Mouse (Mus musculus): ENCODE data around the gene Vps50.
"Not testable (repeated sequence)": the region's sequence is repeated elsewhere in the genome, so short reads cannot be mapped to it uniquely, and the experiment has no call there.

Gene Vps50

DNA sequence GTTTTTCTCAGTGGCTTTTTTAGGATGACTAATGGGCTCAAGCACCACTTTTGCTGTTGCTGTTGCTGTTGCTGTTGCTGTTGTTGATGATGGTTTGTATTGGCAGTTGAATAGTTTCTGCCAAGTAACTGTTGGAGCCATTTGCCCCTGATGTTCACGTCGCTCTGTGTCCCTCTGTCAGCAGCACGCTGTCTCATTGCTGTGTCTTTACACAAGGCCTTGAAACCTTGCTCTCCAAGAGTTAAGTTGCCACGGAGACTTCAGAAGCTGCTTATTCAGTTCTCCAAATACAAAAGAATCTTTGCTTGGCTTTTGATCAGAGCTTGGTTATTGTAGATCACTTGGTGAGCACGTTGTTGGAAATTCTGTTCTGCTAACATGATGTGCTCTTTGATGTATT lies 33.3 kb downstream of the Vps50 start:
- in situ Hi-C loops (cut with MboI, MseI), result no loop called here

DNA sequence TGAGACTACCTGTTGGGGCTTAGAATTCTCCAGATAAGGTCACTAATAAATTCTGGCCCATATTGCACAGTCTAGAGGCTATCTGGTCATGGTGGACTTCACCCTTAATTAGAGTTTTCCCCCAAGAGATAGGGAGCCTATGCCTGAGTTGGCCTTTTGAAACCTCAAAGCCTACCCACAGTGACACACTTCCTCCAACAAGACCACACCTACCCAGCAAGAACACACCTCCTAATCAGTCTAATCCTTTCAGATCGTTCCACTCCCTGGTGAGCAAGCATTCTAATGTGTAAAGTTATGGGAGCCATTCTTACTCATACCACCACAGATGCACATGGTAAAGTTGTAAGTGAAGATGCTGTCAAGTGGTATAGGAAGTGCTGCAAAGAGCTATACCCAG lies 37.9 kb downstream of the Vps50 start:
- in situ Hi-C loops (cut with MboI, MseI), result no loop called here

DNA sequence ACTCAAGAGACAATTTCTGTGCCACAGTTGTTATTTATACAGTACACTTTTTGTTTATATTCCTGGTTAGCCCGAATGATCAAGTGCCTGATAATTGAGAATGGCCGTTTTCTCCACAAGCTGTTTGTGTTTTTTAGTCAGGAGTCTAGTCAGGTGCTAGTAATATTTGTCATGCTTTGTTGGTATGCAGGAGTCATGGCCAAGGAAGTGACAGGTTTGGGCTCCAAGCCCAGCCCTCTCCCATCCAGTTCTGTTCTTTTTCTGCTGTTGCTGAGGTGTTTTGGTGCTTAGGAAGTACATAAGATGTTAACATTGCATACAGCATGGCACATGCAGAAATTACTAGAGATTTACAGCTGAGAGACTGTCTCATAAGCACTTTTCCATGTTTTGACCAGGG lies 41.3 kb downstream of the Vps50 start:
- in situ Hi-C loops (cut with MboI, MseI), result no loop called here

DNA sequence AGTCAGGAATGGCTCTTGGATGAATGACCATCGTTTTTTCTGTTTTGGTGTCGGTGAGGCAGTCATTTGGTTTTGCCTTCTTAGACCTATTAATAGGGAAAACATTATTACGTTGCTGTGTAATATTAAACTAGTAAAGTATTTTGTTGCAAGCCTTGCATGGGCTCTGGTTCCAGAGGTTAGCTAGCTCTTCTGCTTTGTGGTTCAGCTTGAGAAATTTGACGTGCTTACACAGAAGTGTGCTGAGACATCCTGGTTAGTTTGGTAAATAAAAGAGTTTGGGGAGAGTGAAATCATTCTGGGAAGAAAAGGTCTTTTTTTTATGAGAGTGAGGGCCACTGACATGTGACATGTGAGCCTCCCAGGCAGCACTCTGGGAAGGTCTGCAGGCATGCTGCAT lies 45.7 kb downstream of the Vps50 start:
- in situ Hi-C loops (cut with MboI, MseI), result no loop called here

DNA sequence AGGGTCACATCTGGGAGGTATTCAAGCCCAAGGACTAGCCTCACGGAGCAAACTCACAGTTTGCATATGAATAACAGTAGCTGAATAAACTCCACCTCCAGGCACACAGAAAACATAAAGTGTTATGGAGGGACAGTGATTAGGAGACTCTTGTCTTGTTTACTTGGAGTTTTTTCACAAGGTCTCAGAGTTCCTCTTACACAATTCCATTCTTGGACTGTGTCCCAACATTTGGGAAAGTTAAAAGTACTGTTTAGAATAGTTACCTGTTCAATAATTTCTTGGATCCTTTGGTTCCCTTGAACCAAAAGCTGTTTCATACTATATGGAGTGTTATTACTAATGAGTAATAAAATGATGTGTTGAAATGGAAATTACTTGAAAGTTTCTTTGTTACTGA lies 46.8 kb downstream of the Vps50 start:
- in situ Hi-C loops (cut with MboI, MseI), result no loop called here

DNA sequence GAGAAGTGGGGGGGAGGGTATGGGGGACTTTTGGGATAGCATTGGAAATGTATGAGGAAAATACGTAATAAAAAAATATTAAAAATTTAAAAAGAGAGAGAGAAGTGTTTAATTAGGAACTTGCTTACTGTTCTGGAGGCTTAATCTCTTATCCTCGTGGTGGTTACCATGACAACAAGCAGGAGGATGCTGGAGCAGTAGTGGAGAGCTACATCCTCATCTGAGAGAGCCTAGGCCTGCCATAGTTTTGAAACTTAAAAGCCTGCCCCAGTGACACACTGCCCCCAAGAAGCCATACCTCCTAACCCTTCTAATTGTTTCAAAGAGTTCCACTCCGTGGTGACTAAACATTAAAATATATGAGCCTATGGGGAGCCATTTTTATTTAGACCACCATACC lies 50.8 kb downstream of the Vps50 start:
- in situ Hi-C loops (cut with MboI, MseI), result no loop called here

DNA sequence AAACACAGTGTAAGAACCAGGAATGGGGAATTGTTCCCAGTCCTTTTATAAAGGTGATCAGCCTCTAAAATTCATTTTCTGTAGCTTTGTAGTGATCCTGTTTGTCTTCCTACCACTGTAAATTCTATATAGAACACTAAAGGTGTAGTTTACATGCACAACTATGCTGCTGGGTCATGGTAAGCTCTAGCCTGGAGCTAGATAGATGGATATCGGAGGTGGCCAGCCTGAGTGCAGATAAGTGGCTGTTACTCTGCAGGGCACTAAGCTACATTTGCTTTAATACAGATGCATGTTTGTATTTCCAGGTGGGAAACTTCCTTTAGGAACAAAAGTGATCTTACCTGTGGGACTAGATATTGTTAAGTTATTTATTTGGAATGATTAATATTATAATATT lies 51.8 kb downstream of the Vps50 start:
- in situ Hi-C loops (cut with MboI, MseI), result no loop called here

DNA sequence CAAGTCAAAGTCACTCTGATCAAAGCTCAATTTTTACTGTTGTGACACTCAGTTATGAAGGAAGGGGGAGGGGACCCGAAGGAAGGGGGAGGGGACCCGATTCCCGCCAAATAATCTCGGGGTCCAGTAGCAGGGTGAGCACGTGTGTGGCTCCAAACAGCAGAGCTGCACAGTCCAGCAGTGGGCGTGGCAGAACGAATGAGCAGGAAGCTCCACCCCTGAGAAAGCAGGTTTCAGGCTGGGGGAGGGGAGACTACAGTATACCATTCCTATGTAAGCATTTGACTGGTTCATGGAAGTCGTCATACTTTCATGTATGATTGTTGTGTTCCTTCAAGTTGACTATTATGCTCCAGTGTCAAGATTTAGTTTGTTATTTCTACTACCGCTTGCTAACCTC lies 54.5 kb downstream of the Vps50 start:
- in situ Hi-C loops (cut with MboI, MseI), result not testable (repeated sequence)

DNA sequence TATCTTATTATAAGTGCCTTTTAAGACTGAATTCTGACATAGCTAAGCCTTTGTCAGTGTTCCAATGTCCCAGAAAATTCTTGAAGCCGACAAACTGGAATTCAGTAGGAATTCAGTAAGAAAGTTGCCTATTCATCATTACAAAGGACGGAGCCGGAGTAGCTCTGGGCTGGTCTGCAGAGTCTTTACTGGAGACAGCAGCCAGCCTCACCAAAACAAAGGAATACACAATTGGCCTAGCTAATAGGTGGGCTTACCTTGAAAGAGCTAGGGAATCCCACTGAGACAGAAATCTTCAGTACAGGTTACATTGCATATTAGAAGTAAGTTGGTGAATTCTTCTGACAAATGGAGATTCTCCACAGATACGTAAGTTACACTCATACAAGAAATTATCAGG lies 59.0 kb downstream of the Vps50 start:
- in situ Hi-C loops (cut with MboI, MseI), result no loop called here

DNA sequence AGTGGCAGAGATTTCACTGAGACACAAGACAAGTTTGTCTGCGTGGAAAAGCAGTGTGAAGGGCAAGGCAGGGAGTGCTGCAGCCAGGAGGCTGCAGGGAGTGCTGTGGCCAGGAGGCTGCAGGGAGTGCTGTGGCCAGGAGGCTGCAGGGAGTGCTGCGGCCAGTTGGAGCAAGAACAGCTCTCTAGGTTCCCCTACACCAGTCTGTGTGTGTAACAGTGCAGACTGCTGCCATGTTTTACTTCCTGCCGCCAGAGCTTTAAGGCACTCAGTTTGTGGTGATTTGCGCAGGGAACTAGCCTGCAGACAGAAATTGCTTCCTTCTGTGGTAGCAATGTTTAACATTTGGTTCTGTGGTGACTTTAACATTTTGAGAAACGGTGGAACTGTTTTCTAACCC lies 61.8 kb downstream of the Vps50 start:
- in situ Hi-C loops (cut with MboI, MseI), result no loop called here

DNA sequence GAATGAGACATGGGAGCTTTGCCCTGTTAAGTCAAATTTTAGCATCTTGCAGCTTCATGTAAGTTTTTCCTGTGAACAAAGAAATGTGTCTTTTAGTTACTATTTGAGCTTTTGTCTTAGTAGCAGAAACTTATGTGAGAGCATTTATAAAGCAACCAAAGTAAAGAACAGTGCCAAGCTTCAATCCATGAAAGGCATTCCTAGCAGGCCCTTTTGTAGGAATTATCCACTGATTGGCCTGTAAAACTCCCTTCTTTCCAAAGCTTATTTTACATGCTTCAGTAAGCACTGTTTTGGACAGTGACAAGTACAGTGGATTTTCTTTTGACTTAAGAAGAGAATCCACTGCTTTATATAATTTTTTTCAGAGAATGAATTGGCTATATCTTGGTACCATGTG lies 64.1 kb downstream of the Vps50 start:
- in situ Hi-C loops (cut with MboI, MseI), result no loop called here

DNA sequence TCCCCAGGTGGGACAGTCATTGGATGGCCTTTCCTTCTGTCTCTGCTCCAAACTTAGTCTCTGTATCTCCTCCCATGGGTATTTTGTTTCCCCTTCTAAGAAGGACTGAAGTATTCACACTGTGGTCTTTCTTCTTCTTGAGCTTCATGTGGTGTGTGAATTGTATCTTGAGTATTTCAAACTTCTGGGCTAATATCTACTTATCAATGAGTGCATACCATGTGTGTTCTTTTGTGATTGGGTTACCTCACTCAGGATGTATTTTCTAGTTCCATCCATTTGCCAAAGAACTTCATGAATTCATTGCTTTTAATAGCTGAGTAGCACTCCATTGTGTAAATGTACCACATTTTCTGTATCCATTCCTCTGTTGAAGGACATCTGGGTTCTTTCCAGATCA lies 65.9 kb downstream of the Vps50 start:
- in situ Hi-C loops (cut with MboI, MseI), result not testable (repeated sequence)

DNA sequence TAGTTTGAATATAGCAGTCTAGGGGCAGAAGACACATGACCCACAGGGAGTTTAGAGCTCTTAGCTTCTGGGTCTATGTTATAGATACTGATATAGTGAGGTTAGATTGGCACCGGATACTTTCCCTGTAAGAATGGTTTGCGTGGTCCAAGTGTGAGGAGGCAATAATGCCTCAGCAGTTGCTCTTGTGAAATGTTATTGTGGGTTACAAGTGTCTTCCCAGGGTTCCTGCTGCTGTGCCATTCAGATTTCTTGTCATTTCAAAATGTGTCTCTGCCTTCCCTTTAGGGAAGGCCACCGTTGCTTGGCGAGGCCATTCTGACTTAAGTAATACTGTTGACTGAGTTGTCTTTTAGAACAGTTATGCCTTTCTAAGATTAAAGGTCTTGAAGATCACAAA lies 66.8 kb downstream of the Vps50 start:
- in situ Hi-C loops (cut with MboI, MseI), result no loop called here

DNA sequence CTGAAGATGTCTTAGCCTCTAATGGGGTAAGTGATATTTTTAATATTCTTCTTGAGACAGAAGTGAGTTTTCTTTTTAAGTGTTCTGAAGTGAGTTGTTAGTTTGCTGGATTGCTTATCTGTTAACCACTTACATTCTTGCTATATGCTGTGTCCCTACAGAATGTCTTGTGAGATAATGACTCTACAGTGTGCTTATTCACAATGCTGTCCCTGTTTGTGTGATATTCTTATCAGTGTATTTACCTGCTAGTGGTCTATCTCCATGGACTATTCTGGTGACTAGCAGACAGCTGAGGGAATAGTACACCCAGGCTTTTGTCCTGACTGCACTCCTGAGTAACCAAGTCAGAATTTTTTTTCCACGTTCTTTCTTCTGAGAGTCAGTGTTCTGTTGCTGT lies 67.5 kb downstream of the Vps50 start:
- in situ Hi-C loops (cut with MboI, MseI), result no loop called here

DNA sequence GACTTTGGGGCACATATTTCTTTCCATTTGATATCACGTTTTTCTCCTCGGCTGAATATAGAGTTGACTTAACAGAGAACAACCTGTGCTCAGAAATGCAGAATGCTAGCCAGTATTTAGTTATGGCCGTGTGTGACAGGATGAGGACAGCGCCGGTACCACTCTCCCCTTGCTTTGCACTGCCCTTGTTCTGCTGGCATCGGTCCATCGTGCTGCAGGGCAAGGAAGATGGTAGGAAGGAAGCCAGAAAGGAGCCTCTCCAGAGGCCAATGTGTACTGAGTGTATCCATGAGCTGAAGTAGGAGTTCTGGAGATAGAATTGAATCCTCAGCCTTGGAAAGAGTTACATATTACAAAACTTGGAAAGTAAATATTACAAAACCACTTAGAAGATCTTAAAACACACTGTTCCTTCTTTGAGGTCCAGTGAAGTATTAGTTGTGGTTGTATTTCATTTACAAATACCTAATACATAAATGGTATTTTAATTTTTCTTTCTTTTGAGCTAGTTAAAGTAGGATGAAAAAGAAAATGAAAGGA lies 69.0 kb downstream of the Vps50 start:
- in situ Hi-C loops (cut with MboI, MseI), result no loop called here

DNA sequence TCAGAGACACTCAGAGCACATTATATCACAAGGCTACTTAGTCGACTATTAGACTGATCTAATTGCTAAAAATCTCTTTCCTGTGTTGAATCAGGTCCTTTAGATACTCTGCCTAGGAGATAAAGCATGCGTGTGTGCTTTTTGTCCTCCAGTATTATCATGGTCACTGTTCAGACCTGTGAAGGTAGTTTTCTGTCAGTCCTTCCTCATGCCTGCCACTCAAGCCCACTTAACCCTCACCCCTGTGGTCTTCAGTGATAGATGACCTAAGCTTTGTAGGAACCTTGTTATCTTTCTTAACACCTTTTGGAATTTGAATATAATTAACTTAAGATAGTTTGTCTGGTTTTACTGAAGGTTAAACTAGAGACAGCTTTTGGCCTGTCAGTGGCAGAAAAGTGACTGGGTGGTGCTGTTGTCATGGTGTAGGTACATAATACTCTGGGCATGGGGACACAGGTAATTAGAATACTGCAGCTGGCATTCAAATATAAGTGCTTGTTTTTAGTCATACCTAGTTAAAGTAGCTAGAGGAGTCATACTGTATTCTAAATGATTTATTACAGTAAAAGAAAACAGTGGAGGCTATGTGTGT lies 74.1 kb downstream of the Vps50 start:
- in situ Hi-C loops (cut with MboI, MseI), result no loop called here

DNA sequence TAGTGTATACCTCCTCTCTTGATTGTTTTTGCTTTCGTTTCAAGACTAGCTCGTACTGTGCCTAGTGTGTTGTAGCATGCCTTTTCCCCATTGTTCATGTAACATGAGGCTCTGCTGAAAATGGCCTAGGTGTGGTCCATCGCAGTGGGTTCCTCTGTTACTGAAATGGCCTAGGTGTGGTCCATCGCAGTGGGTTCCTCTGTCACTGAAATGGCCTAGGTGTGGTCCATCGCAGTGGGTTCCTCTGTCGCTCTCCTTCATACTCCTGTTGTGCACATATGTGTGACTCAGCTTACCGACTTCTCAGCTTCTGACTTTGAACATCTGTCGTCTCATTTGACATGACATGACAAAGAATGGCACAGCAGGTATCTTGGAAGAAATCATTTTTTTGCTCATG lies 75.6 kb downstream of the Vps50 start:
- in situ Hi-C loops (cut with MboI, MseI), result no loop called here

DNA sequence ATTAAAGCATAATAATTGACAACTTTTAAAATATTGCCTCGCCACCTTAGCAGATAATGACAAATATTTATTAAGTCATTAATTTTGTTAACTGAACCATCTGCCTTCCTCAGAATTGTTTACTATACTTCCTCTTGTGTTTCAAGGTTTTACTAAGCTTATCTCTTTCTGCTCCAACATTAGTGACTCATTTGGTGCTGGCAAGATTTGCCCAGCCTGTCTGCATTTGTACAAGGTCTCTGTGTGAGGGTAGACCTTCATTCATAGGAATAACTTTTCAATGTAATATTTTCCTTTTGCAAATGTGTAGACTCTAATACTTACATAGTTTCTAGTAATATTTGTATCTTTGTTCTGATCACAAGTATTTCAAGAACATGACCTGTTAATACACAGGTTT lies 87.2 kb downstream of the Vps50 start:
- in situ Hi-C loops (cut with MboI, MseI), result no loop called here

DNA sequence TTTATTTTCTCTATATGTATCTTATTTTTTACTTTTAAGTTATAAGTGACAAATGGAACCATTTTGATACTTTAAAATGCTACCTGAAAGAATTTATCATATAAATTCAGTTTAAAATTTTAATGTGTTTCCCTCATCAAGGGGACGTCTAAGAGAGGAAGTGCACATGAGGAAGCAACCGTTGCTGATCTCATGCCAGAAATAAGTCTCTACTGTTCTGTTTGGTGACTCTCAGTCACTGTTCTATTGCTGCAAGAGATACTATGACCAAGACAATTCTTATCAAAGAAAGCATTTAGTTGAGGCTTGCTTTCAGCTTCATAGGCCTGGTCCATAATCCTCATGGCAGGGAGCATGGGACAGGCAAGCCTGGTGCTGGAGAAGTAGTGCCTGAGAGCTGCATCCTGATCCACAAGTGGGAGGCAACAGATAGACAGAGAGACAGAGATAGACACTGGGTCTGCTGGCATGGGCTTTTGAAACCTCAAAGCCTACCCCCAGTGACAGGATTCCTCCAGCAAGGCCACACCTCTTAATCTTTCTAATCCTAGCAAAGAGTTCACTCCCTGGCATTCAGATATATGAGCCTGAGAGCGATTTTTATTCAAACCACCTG lies 92.2 kb downstream of the Vps50 start:
- in situ Hi-C loops (cut with MboI, MseI), result no loop called here

DNA sequence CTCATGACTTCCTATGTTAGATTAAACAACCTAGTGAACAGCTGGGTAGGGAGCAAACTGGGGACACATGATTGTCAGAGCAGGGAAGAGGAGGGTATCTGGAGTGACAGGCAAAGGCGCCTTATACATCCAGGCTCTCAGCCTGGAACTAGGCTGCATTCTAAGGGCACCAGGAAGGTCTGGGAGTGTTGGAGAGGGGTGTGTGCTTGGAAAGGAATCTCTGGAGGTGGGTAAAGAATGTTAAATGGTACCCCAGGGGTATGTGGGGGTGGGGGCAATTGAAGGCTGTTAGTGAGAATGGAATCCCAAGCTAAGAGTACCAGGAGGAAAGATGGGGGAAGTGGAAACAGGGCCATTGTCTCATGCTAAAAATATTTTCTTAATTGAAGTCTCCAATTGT lies 96.1 kb downstream of the Vps50 start:
- in situ Hi-C loops (cut with MboI, MseI), result no loop called here

DNA sequence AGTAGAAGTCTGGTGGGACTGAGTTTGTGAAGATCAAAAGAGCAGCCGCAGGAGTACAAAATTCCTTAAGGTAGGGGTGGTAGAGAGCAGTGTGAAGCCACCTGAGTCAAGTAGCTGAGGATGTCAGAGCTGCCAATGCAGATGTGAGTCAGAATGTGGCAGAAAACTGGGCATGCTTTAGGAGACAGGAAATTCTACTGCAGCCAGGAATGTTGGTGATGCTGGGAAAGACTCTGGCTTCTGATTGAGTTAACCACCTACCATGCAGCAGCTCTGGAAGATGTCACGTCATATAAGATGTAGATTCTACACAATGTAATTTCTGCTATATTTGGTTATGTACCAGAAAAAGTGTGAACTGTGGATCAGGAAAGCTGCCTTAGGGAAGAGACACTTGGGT lies 114.6 kb downstream of the Vps50 start:
- in situ Hi-C loops (cut with MboI, MseI), result no loop called here

DNA sequence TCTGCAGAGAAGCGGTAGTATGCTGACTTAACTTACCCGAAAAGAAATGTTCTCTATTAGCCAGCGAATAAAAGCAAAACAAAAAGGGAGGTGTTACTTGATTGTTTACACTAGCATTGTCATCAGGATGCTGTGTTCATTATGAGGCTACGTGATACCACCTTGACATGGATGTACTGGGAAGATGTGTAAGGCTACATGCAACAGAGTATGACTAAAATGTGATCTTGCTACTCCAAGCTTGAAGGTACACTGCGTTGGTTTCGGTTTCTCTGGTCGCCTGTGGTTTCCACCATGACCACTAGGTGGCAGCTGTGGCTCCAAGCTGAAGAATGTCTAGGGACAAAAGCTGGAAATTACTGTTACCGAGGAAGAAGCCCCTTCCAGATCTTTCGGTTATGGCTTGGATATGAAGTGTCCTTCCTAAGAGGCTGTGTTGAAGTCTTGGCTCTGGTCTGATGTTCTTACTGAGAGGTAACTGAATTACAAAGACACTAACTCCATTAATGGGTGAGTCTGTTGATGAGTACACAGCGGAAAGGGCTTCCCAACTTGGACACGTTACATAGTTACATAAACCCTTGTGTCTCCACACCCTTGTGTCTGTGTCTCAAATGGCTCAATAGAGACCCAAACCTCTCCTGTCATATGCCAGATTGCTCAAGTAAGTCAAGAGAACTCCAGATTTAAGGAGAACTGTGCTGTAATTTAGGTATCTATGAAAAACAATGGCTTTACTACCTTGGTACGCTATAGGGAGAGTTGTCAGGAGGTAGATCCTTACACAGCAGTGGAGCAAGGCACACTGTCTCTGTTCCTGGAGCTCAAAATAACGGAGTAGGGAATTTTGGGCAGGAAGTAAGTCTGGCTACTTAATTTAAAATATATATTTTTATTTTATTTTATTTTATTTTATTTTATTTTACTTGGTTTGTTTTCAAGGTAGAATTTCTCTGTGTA lies 122.5 kb downstream of the Vps50 start:
- in situ Hi-C loops (cut with MboI, MseI), result not testable (repeated sequence)

Data from T-helper 2 cell (primary cell).